Mouse (Mus musculus): Measurements from ENCODE around the gene Zfp668.
"Not testable (repeated sequence)": the region's sequence is repeated elsewhere in the genome, so short reads cannot be mapped to it uniquely, and the experiment has no call there.

Zfp668 gene

GRCm38 (mm10) chr7:127841340-127842000 lies 35.2 kb downstream of the Zfp668 start:
- ATAC-seq (ENCODE audit: low TSS enrichment), result peak; percentile 86

- ATAC-seq (ENCODE audit: low TSS enrichment), result peak; percentile 56
Observed at GRCm38 (mm10) chr7:127840886-127841285, 35.7 kb downstream of the Zfp668 start.

GRCm38 (mm10) chr7:127840031-127840430 lies 36.6 kb downstream of the Zfp668 start:
- ATAC-seq (ENCODE audit: low TSS enrichment), result not testable (repeated sequence)

DNA sequence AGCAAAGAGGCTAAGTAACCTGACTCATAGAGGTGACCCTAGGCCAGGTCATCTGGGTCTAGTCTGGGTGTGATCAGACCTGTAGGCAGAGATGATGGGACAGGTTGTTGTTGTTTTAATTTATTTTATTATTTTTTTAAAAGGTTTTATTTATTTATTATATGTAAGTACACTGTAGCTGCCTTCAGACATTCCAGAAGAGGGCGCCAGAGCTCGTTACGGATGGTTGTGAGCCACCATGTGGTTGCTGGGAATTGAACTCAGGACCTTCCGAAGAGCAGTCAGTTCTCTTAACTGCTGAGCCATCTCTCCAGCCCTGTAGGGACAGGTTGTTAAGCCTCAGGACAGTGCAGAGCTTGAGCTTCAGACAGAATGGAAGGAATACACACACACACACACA lies 38.8 kb downstream of the Zfp668 start:
- ATAC-seq (ENCODE audit: low TSS enrichment), result not testable (repeated sequence)

DNA sequence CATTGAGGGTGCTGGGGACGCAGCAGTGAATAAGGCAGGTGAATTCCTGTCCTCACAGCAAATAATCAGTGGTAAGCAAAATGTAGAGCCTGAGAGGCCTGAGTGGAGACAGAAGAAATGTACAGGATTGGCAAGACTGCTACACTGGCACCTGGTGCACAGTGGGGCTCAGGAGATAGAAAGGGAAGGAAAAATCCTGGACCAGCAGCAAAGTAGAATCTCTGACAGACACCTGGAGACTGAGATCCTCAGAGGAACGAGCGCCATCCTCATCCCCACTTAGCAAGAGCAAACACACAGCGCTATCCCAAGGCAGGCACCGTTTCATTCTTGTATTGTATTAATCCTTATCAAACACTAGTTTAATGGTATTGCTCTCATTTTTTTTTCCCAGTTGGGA lies 39.2 kb downstream of the Zfp668 start:
- no peak for ATAC-seq (ENCODE audit: low TSS enrichment)

- no peak for ATAC-seq (ENCODE audit: low TSS enrichment)
Observed at GRCm38 (mm10) chr7:127835550-127835949, 41.1 kb downstream of the Zfp668 start.

DNA sequence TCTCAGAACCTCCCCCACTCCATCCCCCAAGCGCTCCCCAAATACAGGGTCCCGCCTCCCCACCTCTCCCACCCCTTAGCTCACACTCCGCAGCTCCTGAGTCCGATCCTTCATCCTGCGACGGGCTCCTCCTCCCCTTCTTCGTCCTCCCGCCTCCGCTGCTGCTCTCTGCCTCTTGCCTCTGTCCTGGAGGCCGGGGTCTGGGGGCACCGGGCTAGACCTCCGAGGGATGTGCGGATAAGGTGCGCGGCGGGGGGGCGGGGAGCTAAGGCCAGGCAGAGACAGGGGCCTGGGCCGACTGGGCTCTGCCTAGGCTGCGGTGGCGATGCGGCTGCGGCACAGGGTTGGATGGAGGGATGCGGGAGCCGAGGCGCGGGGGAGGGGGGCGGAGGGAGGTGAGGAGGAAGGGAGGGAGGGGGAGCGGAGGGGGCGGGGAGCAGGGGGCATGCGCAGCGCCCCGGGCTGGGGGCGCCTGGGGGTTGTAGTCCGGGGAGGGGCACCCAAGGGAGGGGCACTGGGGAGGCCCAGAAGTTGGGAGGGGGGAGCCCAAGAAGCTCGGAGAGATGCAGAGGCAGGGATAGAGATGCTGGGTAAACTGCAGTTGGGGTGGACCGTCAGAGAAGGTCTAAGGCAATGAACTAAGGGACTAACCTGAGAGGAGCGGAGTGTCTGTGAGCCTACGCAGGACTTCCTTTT lies 52.3 kb downstream of the Zfp668 start, which contains the start of the genes Stx4a and Stx1b:
Gene Stx4a (plus strand): TSS at position 119 of the 696 bp plus-strand sequence.
Gene Stx1b (minus strand): TSS at position 374 of the 696 bp plus-strand sequence.
- ATAC-seq (ENCODE audit: low TSS enrichment), result peak; percentile 57

- ATAC-seq (ENCODE audit: low TSS enrichment), result peak; percentile 12; the same call in 1 of the 2 replicates
Observed at GRCm38 (mm10) chr7:127823236-127824171, 53.1 kb downstream of the Zfp668 start.

DNA sequence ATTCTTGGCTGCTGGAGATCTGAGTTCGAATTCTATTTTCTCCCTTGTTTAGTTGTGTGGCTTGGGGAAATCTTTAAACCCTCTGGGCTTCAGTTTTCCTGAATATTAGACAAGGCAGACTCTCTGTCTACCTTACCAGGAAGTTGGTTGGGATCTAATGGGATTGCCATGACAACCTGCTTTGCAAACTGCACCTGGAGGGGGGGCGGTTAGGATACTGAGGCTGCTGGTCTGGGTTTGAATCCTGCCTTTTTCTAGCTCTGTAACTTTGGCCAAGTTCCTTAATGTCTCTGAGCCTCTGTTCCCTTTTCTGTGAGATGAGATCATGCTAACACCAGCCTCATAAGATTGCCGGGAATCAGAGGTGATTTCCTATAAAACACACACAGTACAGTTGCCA lies 54.1 kb downstream of the Zfp668 start:
- ATAC-seq (ENCODE audit: low TSS enrichment), result no peak

- ATAC-seq (ENCODE audit: low TSS enrichment), result no peak
Observed at GRCm38 (mm10) chr7:127820836-127821509, 55.7 kb downstream of the Zfp668 start.

DNA sequence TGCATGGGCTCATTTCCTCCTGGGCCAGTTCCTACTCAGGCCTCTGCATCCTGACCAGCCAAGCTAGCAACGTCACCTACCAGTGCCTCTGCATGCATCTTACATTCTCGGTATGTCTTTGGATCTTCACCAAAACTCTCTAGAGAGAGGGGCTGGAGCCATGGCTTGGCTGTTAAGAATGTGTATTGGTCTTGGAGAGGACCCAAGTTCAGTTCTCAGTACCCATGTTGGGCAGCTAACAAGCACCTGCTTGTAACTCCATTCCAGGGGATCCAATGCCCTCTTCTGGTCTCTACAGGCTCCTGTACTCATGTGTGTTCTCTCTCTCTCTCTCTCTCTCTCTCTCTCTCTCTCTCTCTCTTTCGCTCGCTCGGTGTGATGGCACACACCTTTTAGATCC lies 58.9 kb downstream of the Zfp668 start:
- ATAC-seq (ENCODE audit: low TSS enrichment), result no peak

DNA sequence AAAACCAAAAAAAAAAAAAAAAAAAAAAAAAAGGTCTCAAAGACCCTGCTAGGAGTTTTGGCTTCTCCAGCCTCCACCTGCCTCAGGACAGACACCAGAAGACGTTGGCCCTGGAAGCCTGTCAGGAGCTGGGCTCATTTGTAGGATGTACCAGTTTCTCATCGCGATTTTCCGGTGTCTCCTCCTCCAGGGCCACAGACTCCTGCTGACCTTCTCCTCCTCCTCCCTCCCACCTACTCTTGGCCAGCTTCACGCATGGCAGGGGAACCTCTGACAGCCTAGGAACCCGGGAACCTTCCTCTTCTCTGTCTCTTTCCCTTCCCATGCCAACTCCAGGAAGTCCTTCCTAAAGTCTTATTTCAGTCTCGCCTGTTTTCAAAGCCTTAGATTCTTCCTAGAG lies 59.6 kb downstream of the Zfp668 start:
- no peak for ATAC-seq (ENCODE audit: low TSS enrichment)

- peak; percentile 81 for ATAC-seq (ENCODE audit: low TSS enrichment)
Observed at GRCm38 (mm10) chr7:127815954-127816821, 60.4 kb downstream of the Zfp668 start.

DNA sequence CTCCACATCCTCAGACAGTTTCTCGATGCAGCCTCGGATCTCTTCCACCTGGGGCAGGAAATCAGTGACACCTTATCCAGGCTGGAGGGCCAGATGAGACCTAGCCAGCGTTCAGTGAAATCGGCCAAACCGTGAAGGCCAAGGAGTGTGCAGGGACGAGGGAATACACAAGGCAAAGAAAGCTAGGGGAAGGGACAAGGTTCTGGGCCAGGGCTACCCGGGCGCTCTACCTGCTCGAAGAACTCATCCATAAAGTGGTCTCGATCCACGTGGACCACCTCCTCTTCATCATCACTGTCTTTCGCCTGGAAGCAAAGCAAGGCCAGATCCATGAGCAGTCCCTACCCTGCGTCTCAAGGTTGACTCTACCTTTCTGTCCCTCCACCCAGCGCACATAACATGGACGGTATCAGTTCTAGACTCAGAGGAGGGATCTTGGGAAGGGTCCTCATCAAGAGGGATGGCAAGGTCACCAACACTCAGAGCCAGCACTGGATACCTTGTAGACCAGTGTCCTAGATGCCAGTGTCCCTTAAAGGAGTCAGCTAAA lies 61.4 kb downstream of the Zfp668 start:
- ATAC-seq (ENCODE audit: low TSS enrichment), result no peak

DNA sequence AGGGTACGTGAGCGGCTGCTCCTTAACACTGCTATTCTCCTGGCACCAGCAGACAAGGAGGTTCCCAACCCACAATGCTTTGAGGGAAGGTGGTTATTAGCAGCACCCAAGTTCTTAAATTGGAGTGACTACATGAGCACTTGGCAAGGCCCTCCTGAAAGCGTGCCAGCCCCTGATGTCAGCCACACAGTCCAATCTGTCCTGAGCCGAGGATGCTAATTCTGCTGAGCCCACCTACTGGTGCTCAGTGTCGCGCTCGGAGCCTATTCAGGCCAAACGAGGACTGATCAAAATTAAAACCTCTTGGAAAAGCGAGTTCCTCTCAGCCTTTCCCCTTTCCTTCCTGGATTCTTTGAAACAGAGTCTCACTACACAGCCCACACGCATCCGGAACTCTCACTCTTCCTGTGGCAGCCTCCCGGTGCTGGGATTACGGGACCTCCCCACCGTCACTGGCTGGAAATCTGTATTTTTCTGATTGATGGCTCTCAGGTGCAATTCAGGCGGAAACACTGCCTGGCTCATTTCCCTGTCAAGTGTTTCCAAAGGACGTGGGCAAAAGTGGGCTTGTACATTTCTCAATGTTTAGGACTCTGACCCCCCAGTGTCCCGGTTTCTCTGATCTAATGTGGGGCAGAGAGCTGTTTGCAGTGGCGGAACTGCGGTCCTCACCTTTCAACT lies 62.2 kb downstream of the Zfp668 start:
- peak; percentile 35; the same call in 1 of the 2 replicates for ATAC-seq (ENCODE audit: low TSS enrichment)

DNA sequence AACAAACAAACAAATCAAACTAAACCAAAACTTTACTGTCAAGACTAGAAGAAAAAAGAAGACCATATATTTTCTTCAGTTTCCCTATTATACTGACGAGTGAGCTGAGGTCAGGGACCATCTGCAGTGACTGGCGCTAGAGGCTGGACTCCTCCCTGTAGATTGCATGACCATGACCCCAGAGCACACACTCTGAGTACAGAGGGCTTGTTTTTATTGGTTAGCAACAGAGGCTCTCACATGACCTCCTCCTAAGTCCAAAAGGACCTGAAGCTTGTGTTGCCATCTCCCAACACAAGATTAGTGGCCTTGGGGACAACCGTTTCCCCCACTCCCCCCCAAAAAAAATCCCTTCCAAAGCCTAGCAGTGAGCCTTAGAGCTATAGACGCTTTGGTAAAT lies 62.8 kb downstream of the Zfp668 start:
- ATAC-seq (ENCODE audit: low TSS enrichment), result no peak
